Mouse (Mus musculus) large intestine, adult 2 months (tissue): ENCODE measurements around the gene Lamc3. TPM values are rescaled to one million over a fixed set of nuclear protein-coding genes. Genes with fewer than 3 reads are reported as not detected.

Experiments
- DNase-seq: peaks from one replicate; pipeline ENCODE4 v3.0.0-alpha.2; 2012; ENCODE audit warnings: low read depth, low spot score
- WGBS: fragments of 180-500 bp; shearing (Covaris S2); methylation state at CpG from one replicate; pipeline ENCODE4 v1.1.7; 2018; 5-methylcytosine and 5-hydroxymethylcytosine counted together
- polyA plus RNA-seq: library from polyadenylated mRNA; depleted of rRNA; stranded (reverse); fragments of >200 nt; gene quantifications from 2 replicates; pipeline ENCODE4 v1.2.3, GENCODE M21; 2012

Gene Lamc3
- polyA plus RNA-seq, 1 experiment = 1.2 TPM

DNA sequence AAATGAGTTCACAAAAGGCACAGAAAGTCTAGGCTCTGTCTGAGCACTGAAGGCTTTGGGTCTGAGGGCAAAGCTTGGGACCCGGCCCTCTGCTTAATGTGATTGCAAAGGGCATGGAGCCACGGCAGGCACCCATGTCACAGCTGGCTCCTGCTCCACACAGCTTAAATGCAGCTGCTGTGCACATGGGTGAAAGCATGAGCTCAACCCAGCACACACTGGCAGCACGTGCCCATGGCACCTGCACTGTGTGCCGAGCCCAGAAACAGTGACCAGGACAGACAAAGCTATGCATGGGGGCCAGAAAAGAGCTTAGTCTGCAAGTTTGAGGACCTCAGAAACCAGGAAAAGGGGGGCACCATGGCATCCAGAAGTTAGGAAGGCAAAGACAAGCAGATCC lies 36.6 kb downstream of the Lamc3 start:
- 69% methylated on average over 4 of the region's 4 CpGs for WGBS

DNA sequence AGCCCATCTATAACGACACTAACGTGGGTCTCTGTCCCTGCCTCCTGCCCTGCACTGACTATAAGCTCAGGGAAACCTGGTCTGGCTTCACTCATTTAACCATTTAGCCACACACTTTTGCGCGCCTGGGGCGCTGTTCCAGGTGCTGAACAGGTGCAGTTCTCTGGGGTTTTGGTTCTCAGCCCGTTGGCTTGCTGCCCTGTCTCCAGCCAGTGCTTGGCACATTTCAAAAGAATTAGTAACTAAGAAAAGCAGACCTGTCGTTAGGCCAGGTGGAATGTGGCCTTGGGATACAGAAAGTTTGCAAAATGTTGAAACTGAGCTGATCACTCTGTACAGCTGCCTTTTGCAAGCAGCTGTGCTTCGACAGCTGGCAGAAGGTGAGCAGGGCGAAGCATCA lies 37.7 kb downstream of the Lamc3 start:
- WGBS = 16% methylated on average over 9 of the region's 9 CpGs
- no peak for DNase-seq

More for the DNA sequence above, 36.6 kb downstream of the Lamc3 start:
- DNase-seq = no peak

DNA sequence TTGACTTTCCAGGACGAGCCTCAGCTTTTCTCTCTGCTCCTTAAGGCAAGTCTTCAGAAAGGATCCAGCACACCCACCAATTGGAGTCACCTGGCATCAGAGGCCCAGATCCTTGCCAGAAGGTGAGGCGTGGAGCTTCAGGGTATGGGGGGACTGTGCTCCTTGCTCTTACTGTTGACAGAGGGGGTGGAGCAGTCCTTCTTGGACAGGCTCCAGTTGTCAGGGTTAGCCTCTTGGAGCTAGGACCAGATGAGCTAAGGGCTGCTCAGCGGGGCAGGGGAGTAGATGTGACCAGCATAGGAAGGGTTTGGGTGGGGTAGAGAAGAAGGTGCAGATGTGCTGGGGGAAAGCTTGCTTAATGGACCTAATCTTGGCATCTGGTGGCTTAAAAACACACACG lies 38.8 kb downstream of the Lamc3 start:
- no peak for DNase-seq
- 20% methylated on average over 4 of the region's 4 CpGs for WGBS

- no peak for DNase-seq
- 73% methylated on average over 3 of the region's 3 CpGs for WGBS
Observed at GRCm38 (mm10) chr2:31929664-31930063, 42.6 kb downstream of the Lamc3 start.

DNA sequence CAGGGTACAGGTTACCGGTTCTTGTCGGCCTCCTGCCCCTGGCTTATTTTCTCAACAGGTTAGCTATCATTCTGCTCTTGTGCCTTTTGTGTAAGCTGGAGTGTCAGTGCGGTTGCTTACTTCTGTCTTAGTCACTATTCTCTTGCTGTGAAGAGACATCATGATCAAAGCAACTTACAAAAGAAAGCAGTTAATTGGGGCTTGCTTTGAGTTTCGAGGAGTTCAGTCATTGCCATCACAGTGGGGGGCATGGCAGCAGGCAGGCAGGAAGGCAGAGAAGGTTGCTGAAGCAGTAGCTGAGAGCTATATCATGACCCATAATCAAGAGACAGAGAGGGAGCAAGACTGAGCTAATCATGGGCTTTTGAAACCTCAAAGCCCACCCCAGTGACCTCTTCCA lies 47.5 kb downstream of the Lamc3 start:
- 62% methylated on average over 4 of the region's 4 CpGs for WGBS
- DNase-seq = no peak

DNA sequence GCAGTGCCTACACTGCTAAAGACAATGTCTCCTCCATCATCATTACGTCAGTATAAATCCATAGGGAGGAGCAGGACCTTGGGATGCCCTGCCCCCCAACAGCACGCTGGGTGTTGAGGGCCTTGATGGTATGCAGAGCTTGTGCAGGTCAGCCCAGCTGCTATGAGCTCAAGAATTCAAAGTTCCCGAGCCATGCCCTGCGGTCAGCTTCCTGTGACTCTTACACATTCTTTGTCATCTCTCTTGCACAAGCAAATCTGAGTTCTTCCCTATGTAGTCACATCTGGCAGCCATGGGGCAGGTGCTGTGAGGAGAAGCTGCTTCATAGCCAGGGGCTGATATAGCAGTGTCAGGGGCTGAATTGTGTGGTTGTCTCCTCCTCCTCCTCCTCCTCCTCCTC lies 48.0 kb downstream of the Lamc3 start:
- no peak for DNase-seq
- 23% methylated on average over 4 of the region's 4 CpGs for WGBS

DNA sequence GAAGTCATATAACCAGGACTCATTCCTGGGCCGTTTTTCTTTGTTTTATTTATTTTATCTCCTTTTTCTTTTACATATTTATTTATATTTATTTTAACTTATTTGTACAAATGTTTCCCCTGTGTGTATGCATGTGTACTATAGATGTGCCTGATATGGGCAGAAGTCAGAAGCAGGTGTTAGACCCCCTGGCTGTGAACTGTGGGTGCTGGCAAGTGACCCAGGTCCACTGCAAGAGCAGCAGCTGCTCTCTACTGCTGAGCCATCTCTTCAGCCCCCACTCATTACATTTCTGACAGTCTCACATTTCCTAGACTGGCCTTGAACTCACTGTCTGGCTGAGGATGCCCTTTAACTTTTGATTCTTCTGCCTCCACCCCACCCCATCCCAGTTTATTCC lies 51.2 kb downstream of the Lamc3 start:
- DNase-seq = no peak
- 44% methylated on average over 1 of the region's 1 CpGs for WGBS

DNA sequence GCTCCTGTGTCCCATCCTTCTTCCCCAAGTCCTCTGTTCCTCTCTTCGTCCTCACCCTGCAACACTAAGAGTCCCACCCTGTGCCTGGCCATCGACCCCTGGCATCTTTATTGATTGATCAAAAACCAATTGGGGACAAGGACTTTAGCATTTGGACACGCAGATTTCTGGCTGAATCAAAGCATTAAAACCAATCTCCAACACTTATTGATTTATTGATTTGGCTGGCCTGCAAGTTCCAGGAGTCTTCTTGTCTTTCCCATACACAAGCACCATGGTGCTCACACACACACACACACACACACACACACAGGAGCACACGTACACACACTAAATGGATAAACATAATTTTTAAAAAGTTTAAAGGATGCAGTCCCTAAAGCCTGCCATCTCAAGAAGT lies 55.9 kb downstream of the Lamc3 start:
- DNase-seq = no peak
- 66% methylated on average over 4 of the region's 4 CpGs for WGBS

- 49% methylated on average over 2 of the region's 2 CpGs for WGBS
- DNase-seq = no peak
Observed at GRCm38 (mm10) chr2:31945580-31945979, 58.5 kb downstream of the Lamc3 start.

GRCm38 (mm10) chr2:31948392-31948791 lies 61.3 kb downstream of the Lamc3 start:
- DNase-seq = no peak
- WGBS = 48% methylated on average over 6 of the region's 6 CpGs

DNA sequence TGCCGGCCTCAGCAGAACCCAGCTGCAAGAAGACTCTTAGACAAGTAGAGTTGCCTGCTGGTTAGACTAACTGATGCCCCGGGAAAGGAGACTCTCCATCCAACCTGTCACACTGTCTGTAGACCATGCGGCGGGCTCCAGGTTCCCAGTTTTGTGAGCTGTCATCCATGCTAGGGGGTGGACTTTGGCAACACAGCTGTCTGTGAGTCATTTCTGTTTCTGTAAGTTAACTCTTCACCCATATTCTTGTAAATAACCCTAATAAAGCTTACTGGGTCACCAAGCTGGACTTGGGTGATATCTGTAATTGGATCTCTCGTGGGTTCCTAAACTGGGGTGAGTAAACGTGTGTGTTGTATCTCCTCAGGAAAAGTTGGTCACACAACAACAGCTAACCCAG lies 61.7 kb downstream of the Lamc3 start:
- no peak for DNase-seq
- 50% methylated on average over 6 of the region's 6 CpGs for WGBS

DNA sequence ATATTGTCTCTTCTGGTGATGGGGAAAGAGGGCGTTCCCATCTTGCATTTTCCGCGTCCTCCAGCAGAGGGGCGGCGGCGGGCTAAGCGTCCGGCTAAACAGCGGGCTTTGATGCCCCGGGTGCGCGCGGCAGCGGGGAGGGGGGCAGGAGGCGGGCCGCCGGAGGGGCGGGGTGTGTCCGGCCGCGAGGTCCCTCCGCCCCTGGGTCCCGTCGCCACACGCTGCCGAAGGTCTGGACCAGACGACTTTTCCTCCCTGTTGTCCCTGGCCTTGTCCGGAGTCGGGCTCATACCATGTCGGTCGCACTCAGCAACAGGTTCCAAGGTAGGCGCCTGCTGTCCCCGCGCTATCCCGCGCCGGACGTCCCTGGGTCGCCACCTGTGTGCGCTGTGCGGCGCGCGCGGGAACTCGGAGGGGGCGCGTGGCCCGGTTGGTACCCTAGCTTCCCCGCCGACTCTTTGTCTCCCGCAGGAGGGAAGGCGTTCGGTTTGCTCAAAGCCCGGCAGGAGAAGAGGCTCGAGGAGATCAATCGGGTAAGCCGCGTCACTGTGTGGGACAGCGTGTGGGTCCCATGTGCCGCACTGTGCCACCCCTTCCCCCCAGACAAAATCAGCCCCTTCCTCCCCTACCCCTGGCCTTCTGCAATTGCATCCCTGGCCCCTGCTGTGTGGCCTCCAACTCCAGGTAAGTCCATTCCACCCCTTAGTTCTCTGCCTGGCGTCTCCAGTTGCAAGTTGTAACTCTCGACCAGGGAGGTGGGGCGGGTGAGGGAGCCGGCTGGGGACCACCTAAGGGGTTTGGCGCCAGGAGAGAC lies 63.2 kb downstream of the Lamc3 start, which contains the start of gene Aif1l:
Aif1l (plus strand) TSS at position 82 of the 814 bp plus-strand sequence.
- no peak for DNase-seq
- WGBS = 1% methylated on average over 66 of the region's 66 CpGs

DNA sequence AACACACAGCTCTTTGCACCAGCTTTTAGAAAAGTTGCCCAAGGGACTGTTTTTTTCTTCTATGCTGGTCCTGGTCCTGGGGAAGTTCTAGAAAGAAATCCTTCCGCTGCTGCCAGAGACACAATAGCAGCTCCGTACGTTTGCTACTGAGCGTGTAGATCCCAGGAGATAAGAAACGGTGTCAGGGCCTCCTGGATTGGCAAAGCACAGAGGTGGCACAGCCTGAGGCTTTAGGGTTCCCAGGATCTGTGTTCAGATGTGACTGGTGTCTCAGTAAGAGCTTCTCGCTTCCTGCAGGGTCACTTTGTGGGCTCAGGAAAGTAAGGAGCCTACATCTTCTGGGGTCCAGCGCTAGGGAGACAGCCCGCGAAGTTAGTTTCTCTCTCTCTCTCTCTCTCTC lies 63.9 kb downstream of the Lamc3 start:
- no peak for DNase-seq
- WGBS = 45% methylated on average over 9 of the region's 9 CpGs

- 83% methylated on average over 10 of the region's 10 CpGs for WGBS
- DNase-seq = no peak
Observed at GRCm38 (mm10) chr2:31952236-31952635, 65.1 kb downstream of the Lamc3 start.

- DNase-seq = no peak
- WGBS = 83% methylated on average over 3 of the region's 3 CpGs
Observed at GRCm38 (mm10) chr2:31952725-31953124, 65.6 kb downstream of the Lamc3 start.

DNA sequence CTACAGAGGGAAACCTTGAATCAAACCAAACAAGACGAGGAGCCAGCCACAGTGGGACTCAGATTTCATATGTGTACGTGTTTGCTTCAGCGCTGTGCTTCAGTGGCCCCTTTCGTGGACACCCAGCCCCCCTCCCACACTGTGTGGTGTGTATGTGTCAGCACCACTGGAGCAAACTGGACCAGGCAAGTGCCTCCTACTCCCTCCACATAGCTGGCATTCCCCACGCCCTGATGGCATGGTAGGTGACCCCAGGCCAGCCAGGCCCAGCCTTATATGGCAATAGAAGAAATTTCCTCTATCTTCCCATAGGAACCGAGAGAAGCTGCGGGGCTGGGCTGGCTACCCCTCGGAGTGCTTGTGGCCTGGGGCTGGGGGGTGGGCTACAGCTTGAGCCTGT lies 66.6 kb downstream of the Lamc3 start:
- no peak for DNase-seq
- 74% methylated on average over 8 of the region's 8 CpGs for WGBS

DNA sequence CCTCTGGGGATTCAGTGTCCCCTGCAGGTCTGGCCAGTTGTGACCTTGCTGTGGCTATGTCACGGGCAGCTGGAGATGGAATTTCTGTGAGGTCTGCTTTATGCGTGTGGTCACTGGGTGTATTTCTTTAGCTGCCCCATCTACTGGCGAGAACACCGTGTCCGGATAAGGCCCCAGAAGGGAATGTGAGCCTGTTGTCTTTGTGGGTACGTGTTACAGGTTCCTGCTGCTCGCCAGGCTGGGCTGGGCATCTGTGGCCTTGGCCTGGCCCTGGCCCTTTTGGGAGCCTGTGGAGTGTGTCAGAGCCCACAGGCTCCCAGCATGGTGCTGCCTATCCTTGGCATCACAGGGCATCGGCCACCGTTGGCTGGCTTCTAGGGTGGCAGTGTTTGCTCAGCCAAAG lies 67.7 kb downstream of the Lamc3 start:
- 88% methylated on average over 9 of the region's 9 CpGs for WGBS
- DNase-seq = no peak

GRCm38 (mm10) chr2:31955686-31956085 lies 68.6 kb downstream of the Lamc3 start:
- no peak for DNase-seq
- WGBS = 73% methylated on average over 5 of the region's 5 CpGs

GRCm38 (mm10) chr2:31957211-31957610 lies 70.1 kb downstream of the Lamc3 start:
- 87% methylated on average over 10 of the region's 10 CpGs for WGBS
- no peak for DNase-seq

DNA sequence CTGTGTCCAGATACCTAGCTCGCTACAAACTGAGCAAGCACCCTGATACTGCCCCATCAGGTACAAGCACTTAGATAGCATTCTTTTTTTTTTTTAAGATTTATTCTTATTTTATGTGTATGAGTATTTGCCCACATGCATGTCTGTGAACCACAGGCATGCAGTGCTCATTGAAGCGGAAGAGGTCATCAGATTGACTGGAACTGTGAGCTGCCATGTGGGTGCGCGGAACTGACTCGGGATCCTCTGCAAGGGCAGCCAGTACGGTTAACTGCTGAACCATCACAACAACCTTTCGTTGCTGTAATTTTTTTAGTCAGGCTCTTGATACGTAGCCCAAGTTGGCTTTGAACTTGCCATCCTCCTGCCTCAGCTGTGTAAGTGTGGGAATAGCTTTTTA lies 73.9 kb downstream of the Lamc3 start:
- no peak for DNase-seq
- 93% methylated on average over 8 of the region's 8 CpGs for WGBS

DNA sequence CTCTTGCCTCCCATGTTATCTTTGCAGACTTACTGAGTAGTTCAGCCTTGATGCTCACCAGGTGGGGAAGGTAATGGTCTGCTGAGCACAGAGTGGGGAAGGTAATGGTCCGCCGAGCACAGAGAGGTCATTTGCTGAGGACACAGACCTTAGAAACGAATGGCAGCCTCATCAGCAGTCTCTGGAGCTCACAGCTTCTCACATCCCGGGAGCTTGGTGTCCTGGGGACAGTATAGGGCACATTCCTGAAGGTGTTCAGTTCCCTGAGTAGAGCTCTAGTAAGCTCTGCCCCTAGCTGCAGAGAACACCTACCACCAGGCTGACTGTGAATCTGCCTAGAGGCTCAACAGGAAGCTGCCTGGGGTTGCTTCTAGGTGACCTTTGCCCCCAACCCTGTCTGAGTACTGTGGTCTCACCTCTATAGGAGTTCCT lies 74.7 kb downstream of the Lamc3 start:
- 65% methylated on average over 4 of the region's 4 CpGs for WGBS
- no peak for DNase-seq
